Mouse (Mus musculus): Measurements from ENCODE around the gene Rpl36a. TPM values are rescaled to one million over a fixed set of nuclear protein-coding genes. Genes with fewer than 3 reads are reported as not detected.

Rpl36a gene
- total RNA-seq, 2 experiments from 2014 or later, result 118 to 132 TPM

Other genes starting within 250 kb of the Rpl36a start
- gene Drp2, start 181.1 kb upstream of the Rpl36a start, total RNA-seq (2021), result 10 to 100 TPM; 55.0 to 73.9 TPM
- gene Taf7l, start 109.2 kb upstream of the Rpl36a start, total RNA-seq (2021), result not detected
- gene Timm8a1, start 43.8 kb upstream of the Rpl36a start, total RNA-seq (2021), result 10 to 100 TPM; 23.5 to 25.3 TPM
- 1 to 10 TPM; 1.0 to 1.4 TPM for gene Btk, start 2.1 kb upstream of the Rpl36a start, total RNA-seq (2021)
- 1 to 10 TPM; 9.0 to 9.9 TPM for gene Gla, start 15.5 kb downstream of the Rpl36a start, total RNA-seq (2021)
- gene Hnrnph2, start 15.5 kb downstream of the Rpl36a start, total RNA-seq (2021), result 100 to 1,000 TPM; 145 to 146 TPM
- 10 to 100 TPM; 44.5 to 44.8 TPM for gene Armcx4, start 100.9 kb downstream of the Rpl36a start, total RNA-seq (2021)
- gene Armcx1, start 132.3 kb downstream of the Rpl36a start, total RNA-seq (2021), result 10 to 100 TPM; 58.6 to 64.1 TPM
- 1 to 10 TPM; 4.2 to 4.9 TPM for gene Armcx6, start 165.8 kb downstream of the Rpl36a start, total RNA-seq (2021)
- 10 to 100 TPM; 77.7 to 85.2 TPM for gene Armcx3, start 170.9 kb downstream of the Rpl36a start, total RNA-seq (2021)
- gene Armcx2, start 223.6 kb downstream of the Rpl36a start, total RNA-seq (2021), result 10 to 100 TPM; 80.9 to 81.9 TPM

Data from left cerebral cortex, postnatal 14 days (tissue).